Mouse (Mus musculus) urinary bladder, postnatal 14 days (tissue): ENCODE results near the gene Nlrc3.
A peak's percentile ranks its signal among the peaks of the same experiment; 100 is the strongest.

Experiments
- DNase-seq: peaks from one replicate; pipeline ENCODE4 v3.0.0; 2021; ENCODE audit warnings: low spot score

Gene Nlrc3

DNA sequence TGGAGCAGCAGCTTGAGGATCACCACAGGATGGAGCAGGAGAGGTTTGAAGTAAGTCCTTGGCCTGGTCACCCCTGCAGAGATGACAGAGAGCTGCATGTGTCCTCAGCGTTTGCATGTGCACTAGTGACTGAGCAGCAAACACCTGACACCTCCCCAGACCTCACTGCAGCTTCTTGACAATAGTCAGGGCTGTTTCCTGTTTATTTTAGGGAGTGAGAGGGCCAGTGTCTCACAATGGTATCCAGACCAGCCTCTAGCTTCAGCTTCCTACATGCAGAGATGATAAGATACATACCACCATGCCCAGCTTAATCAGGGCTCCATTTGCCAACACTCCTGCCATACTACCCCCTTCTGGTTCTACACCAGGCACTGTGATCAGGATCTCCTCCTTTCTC lies 47.9 kb downstream of the Nlrc3 start:
- DNase-seq: no peak

GRCm38 (mm10) chr16:3923966-3924365 lies 52.5 kb downstream of the Nlrc3 start:
- no peak for DNase-seq

GRCm38 (mm10) chr16:3923515-3923914 lies 52.9 kb downstream of the Nlrc3 start:
- DNase-seq: no peak

DNA sequence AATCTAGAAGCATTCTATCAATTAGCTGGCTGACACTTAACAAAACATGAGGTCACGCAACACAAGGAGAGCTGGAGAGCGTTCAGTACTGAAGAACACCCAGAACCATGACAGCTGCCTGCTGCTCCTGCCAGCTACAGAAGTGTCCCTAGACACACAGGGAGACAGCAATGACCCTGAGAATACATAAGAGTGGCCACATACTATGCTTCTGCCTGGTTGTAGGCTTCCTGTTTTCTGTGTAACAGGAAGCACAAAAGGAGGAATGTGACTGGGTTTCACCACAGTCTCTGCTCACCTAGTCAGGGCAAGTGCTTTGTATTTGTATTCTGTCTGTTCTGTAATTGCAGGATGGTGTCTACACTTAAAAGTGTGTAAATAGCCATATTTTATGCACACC lies 55.7 kb downstream of the Nlrc3 start:
- no peak for DNase-seq

GRCm38 (mm10) chr16:3909118-3909517 lies 67.3 kb downstream of the Nlrc3 start:
- no peak for DNase-seq

- DNase-seq: peak; percentile 95
These were observed 67.8 kb downstream of the Nlrc3 start, which contains the start of the genes 1700037C18Rik and Cluap1 for GRCm38 (mm10) chr16:3908537-3909111. 1700037C18Rik (minus strand) TSS chr16:3908689. Cluap1 (plus strand) TSS chr16:3908801.

- no peak for DNase-seq
These were observed 69.0 kb downstream of the Nlrc3 start for GRCm38 (mm10) chr16:3907471-3907870.

DNA sequence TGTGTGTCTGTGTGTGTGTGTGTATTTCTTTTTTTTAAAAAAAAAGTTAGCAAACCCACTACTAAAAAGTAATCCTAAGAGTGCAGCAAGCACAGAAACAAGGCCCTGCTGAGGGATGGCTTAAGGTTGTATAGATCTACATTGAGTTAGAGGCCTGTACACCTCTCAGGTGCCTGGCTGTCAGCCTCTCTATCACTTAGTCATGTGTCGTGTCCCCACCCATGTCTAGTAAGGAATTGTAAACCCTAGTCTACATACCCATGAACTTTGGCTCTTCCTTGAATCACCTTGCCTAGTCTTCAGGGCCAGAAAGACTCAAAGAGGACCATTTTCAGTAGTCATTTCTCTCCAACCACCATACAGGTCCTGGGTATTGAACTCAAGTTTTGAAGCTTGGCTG lies 79.9 kb downstream of the Nlrc3 start:
- no peak for DNase-seq

- DNase-seq: no peak
These were observed 80.4 kb downstream of the Nlrc3 start for GRCm38 (mm10) chr16:3896046-3896445.

- peak; percentile 55 for DNase-seq
These were observed 81.1 kb downstream of the Nlrc3 start for GRCm38 (mm10) chr16:3895173-3895792.
